Mouse (Mus musculus) myocyte (in vitro differentiated cells): ENCODE measurements around the gene Prss27. TPM values are rescaled to one million over a fixed set of nuclear protein-coding genes. Genes with fewer than 3 reads are reported as not detected.

Experiments used
- H3K27me3 ChIP-seq: one replicate; pipeline ENCODE4 v1.6.1; 2011; ENCODE audit not compliant: control insufficient read depth, insufficient read depth, insufficient read length
- H3K36me3 ChIP-seq: one replicate; pipeline ENCODE4 v1.6.1; 2011; ENCODE audit not compliant: control insufficient read depth, insufficient read depth
- H3K4me2 ChIP-seq: one replicate; pipeline ENCODE4 v1.6.1; 2011; ENCODE audit warnings: low read depth, control low read depth
- H3K4me3 ChIP-seq: one replicate; pipeline ENCODE4 v1.5.1; 2011; ENCODE audit warnings: mild to moderate bottlenecking, control low read depth, moderate library complexity
- H3K79me2 ChIP-seq: one replicate; pipeline ENCODE4 v1.6.1; 2011; ENCODE audit not compliant: control insufficient read depth, insufficient read depth
- H3ac ChIP-seq: one replicate; pipeline ENCODE4 v1.6.1; 2011; ENCODE audit not compliant: control insufficient read depth, insufficient read length
- CEBPB ChIP-seq: IDR thresholded peaks from 2 replicates; pipeline ENCODE4 v1.6.1; 2011; ENCODE audit warnings: mild to moderate bottlenecking, moderate library complexity; ENCODE audit not compliant: poor library complexity, insufficient read depth, severe bottlenecking
- E2F4 ChIP-seq: IDR thresholded peaks from one replicate; pipeline ENCODE4 v1.6.1; 2011; ENCODE audit warnings: mild to moderate bottlenecking, control low read depth, moderate library complexity; ENCODE audit not compliant: insufficient read depth
- MAX ChIP-seq: IDR thresholded peaks from one replicate; pipeline ENCODE4 v1.6.1; 2011; ENCODE audit warnings: low read depth, mild to moderate bottlenecking, control low read depth
- MYOD1 ChIP-seq, 3 experiments: IDR thresholded peaks; one replicate each; pipeline ENCODE4 v1.6.1; 2011; ENCODE audit warnings: control low read depth in 2 of 3, low read depth in 2 of 3, mild to moderate bottlenecking in 2 of 3, moderate library complexity in 1 of 3; ENCODE audit not compliant: insufficient read length in 2 of 3, control insufficient read depth in 1 of 3
- MYOG ChIP-seq, 3 experiments: IDR thresholded peaks; one replicate each; pipeline ENCODE4 v1.6.1; 2011; ENCODE audit warnings: control low read depth in 2 of 3, low read depth in 2 of 3, mild to moderate bottlenecking in 2 of 3; ENCODE audit not compliant: insufficient read length in 2 of 3, control insufficient read depth in 1 of 3, insufficient read depth in 1 of 3
- POLR2A ChIP-seq: IDR thresholded peaks from one replicate; pipeline ENCODE4 v1.6.1; 2011; ENCODE audit warnings: low read depth, mild to moderate bottlenecking, control low read depth, moderate library complexity; ENCODE audit not compliant: insufficient read length
- POLR2AphosphoS2 ChIP-seq: IDR thresholded peaks from one replicate; pipeline ENCODE4 v1.6.1; 2011; ENCODE audit warnings: low read depth, control low read depth; ENCODE audit not compliant: insufficient read length
- REST ChIP-seq: IDR thresholded peaks from one replicate; pipeline ENCODE4 v1.6.1; 2011; ENCODE audit warnings: mild to moderate bottlenecking, control low read depth, moderate library complexity; ENCODE audit not compliant: insufficient read depth, insufficient read length
- SRF ChIP-seq: IDR thresholded peaks from one replicate; pipeline ENCODE4 v1.6.1; 2011; ENCODE audit warnings: low read depth; ENCODE audit not compliant: control insufficient read depth, insufficient read length
- TCF12 ChIP-seq: IDR thresholded peaks from one replicate; pipeline ENCODE4 v1.6.1; 2011; ENCODE audit warnings: mild to moderate bottlenecking, control low read depth; ENCODE audit not compliant: poor library complexity, insufficient read depth, severe bottlenecking
- TCF3 ChIP-seq: IDR thresholded peaks from one replicate; pipeline ENCODE4 v1.6.1; 2011; ENCODE audit warnings: low read depth, control low read depth; ENCODE audit not compliant: insufficient read length
- USF1 ChIP-seq: IDR thresholded peaks from one replicate; pipeline ENCODE4 v1.6.1; 2011; ENCODE audit warnings: low read depth, mild to moderate bottlenecking, control low read depth, moderate library complexity
- polyA plus RNA-seq: library from polyadenylated mRNA; unstranded; fragments of >200 nt; fragmentation: generic; extraction: Trizol; gene quantifications from one replicate; pipeline ENCODE4 v1.2.1, GENCODE M21; 2012; ENCODE audit warnings: missing spikeins

Gene Prss27
- polyA plus RNA-seq, 1 experiment, result 0.14 TPM

DNA sequence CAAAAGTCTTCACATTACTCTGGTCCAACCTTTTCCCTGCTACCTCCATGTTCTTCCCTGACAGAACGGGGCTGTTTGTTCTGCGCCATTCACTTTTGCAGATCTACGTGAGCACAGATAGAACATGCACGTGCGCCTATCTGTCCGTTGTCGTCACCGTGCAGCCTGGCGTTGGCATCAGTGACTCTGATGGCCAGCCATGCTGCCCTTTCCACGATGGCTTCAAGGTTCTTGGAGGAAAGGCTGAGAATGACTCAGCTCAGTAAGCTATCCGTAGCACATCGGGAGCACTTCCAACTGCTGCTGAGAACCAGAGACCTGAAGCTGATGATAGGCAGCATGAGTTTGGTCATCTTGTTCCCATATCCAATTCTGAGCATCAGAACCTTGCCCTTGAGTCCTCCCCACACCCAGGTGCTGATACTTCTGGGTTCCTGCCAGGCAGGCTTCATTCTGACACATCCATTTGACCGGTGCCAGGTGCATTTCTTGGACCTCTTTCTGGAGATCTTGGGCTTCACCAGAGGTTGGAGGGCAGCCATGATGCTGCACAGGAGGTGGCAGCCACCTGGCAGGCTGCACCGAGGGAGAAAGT is 33.8 kb upstream of the Prss27 start:
- TF ChIP-seq USF1 (no peak), POLR2A (no peak), CEBPB (no peak), REST (no peak), TCF12 (no peak), SRF (no peak), E2F4 (no peak), MYOD1 (IDR thresholded peaks at IDR 0.05; ENCODE audit: control insufficient read depth in 1 of 3, insufficient read length in 2 of 3, low read depth in 2 of 3) (no peak), MAX (no peak), POLR2AphosphoS2 (no peak), TCF3 (no peak)
- no peaks in the 10 kb centered on the region for H3K36me3 ChIP-seq
- no peaks in the 10 kb centered on the region for H3K27me3 ChIP-seq
- no peaks in the 10 kb centered on the region for H3K79me2 ChIP-seq
- H3ac ChIP-seq, result no peak overlapping the region
- no peak overlapping the region for H3K4me3 ChIP-seq
- no peak overlapping the region for H3K4me2 ChIP-seq

DNA sequence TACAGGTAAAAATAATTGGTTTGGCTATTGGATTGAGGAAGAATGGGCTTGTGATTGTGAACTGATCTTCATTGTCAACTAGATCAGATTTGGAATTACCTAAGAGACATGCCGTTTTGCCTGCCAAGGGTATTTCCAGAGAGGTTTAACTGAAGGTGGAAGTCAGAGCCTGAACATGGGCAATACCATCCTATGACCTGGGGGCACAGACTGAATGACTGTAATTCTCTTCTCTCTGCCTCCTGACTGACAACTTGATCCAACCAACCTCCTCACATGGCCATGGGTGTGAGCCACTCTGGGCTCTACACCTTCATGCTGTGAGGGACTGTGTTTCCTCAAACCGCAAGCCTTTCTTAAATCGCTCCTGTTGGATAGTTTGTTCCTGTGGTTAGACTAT is 32.9 kb upstream of the Prss27 start:
- H3K79me2 ChIP-seq, result no peaks in the 10 kb centered on the region
- no peak overlapping the region for H3K4me3 ChIP-seq
- TF ChIP-seq TCF3 (no peak), MAX (no peak), USF1 (no peak), CEBPB (no peak), SRF (no peak), POLR2AphosphoS2 (no peak), E2F4 (no peak), REST (no peak), MYOD1 (IDR thresholded peaks at IDR 0.05; ENCODE audit: control insufficient read depth in 1 of 3, insufficient read length in 2 of 3, low read depth in 2 of 3) (no peak), TCF12 (no peak), POLR2A (no peak), MYOG (IDR thresholded peaks at IDR 0.05; ENCODE audit: control insufficient read depth in 1 of 3, insufficient read depth in 1 of 3, insufficient read length in 2 of 3, low read depth in 2 of 3) (no peak)
- H3K27me3 ChIP-seq, result no peaks in the 10 kb centered on the region
- no peaks in the 10 kb centered on the region for H3K36me3 ChIP-seq
- no peak overlapping the region for H3K4me2 ChIP-seq
- no peak overlapping the region for H3ac ChIP-seq

DNA sequence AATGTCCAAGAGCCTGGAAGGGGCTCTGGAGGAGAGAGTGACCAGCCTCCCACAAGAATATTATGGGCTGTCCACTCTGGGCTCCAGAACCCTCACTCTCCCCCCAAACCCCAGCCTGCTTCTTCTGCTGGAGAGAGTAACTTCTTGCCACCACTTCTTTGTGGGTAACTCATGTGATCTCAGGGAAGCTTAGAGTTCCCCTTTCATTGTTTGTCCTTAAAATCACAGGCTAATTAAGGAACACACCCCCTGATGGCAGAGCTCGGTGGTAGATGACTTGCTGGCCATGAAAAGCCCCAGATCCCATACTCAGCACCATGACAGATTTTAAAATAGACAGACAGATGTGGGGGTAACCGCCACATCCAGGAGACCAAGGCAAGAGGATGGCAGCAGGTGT is 31.0 kb upstream of the Prss27 start:
- no peaks in the 10 kb centered on the region for H3K79me2 ChIP-seq
- TF ChIP-seq USF1 (no peak), CEBPB (no peak), MYOD1 (IDR thresholded peaks at IDR 0.05; ENCODE audit: control insufficient read depth in 1 of 3, insufficient read length in 2 of 3, low read depth in 2 of 3) (peak in 1 of 3 experiments; percentile 11), MYOG (IDR thresholded peaks at IDR 0.05; ENCODE audit: control insufficient read depth in 1 of 3, insufficient read depth in 1 of 3, insufficient read length in 2 of 3, low read depth in 2 of 3) (no peak), SRF (no peak), E2F4 (no peak), TCF3 (no peak), REST (no peak)
- H3K27me3 ChIP-seq, result no peaks in the 10 kb centered on the region
- H3K36me3 ChIP-seq, result no peaks in the 10 kb centered on the region
- no peak overlapping the region for H3ac ChIP-seq
- H3K4me3 ChIP-seq, result no peak overlapping the region
- no peak overlapping the region for H3K4me2 ChIP-seq

DNA sequence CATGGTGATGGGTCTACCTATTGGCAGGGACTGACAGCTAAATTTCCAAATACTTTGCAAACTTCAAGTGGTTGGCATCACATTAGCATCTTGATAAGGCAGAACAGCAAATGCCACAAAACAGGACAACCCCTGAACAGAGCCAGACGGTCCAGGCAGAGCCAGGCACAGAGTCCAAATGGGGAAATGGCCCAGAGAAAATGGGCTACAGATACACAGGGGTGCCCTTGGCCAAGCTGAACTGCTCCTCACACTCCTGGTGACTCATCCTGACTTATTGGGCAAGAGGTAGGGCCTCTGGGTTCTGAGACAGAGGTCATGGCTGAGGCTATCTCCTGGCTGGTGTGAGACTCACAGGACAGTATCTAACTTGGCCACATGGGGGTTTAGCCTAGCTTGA is 30.6 kb upstream of the Prss27 start:
- Histone ChIP-seq H3K27me3 (no peaks in the 10 kb centered on the region), H3K4me3 (no peak overlapping the region), H3ac (no peak overlapping the region), H3K4me2 (no peak overlapping the region), H3K36me3 (no peaks in the 10 kb centered on the region), H3K79me2 (no peaks in the 10 kb centered on the region)
- TF ChIP-seq USF1 (no peak), CEBPB (peak; percentile 86), SRF (no peak), E2F4 (no peak), TCF12 (no peak), REST (no peak)

DNA sequence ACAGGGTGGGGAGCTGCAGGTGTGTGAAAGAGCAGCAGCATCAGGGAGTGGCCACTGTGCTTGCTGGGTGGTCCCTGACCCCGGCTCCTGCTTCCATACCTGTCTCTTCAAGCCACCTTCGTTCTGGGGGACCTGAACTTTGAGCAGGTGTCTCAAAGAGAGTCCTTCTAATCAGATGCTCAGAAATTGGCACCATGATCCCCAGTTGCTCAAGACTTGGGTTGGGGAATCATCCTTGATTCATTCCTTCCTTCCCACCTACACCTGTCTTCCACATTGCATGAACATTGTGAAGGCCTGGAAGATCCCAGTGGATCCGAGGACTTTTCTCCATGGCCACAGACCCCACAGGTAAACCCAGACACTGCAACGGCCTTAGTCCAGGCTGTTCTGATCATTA is 29.8 kb upstream of the Prss27 start:
- no peak overlapping the region for H3K4me2 ChIP-seq
- H3K4me3 ChIP-seq, result no peak overlapping the region
- TF ChIP-seq MAX, result no peak
- TF ChIP-seq MYOG (IDR thresholded peaks at IDR 0.05; ENCODE audit: control insufficient read depth in 1 of 3, insufficient read depth in 1 of 3, insufficient read length in 2 of 3, low read depth in 2 of 3), result no peak
- no peak for TF ChIP-seq SRF
- no peak for TF ChIP-seq TCF12
- no peak for TF ChIP-seq MYOD1 (IDR thresholded peaks at IDR 0.05; ENCODE audit: control insufficient read depth in 1 of 3, insufficient read length in 2 of 3, low read depth in 2 of 3)
- TF ChIP-seq REST, result no peak
- no peak for TF ChIP-seq CEBPB
- TF ChIP-seq POLR2AphosphoS2, result no peak
- no peak for TF ChIP-seq E2F4
- H3ac ChIP-seq, result no peak overlapping the region
- H3K79me2 ChIP-seq, result no peaks in the 10 kb centered on the region
- H3K36me3 ChIP-seq, result no peaks in the 10 kb centered on the region
- no peaks in the 10 kb centered on the region for H3K27me3 ChIP-seq
